Mouse (Mus musculus) neural tube, embryonic 12.5 days (tissue): ENCODE measurements around the gene Pigv. TPM values are rescaled to one million over a fixed set of nuclear protein-coding genes. Genes with fewer than 3 reads are reported as not detected.

Experiments used
- ATAC-seq: fragments of 200-750 bp; cut with Nextera tagmentation; 2 replicates; pipeline ENCODE4 v1.8.0; 2017; ENCODE audit warnings: low read depth, mild to moderate bottlenecking, moderate TSS enrichment, moderate library complexity; ENCODE audit not compliant: low FRiP score
- H3K27ac ChIP-seq: fragments of 300-500 bp; sonication (generic); 2 replicates; pipeline ENCODE4 v1.5.1; 2016
- H3K27me3 ChIP-seq: fragments of 300-500 bp; sonication (generic); replicated peaks from 2 replicates; pipeline ENCODE4 v1.6.1; 2016; ENCODE audit warnings: mild to moderate bottlenecking
- H3K36me3 ChIP-seq: fragments of 300-500 bp; sonication (generic); 2 replicates; pipeline ENCODE4 v1.6.1; 2016; ENCODE audit warnings: mild to moderate bottlenecking
- H3K4me1 ChIP-seq: fragments of 300-500 bp; sonication (generic); 2 replicates; pipeline ENCODE4 v1.6.1; 2016
- H3K4me2 ChIP-seq: fragments of 300-500 bp; sonication (generic); replicated peaks from 2 replicates; pipeline ENCODE4 v1.6.1; 2016; ENCODE audit warnings: mild to moderate bottlenecking
- H3K4me3 ChIP-seq: fragments of 300-500 bp; sonication (generic); 2 replicates; pipeline ENCODE4 v1.5.1; 2016
- H3K9ac ChIP-seq: fragments of 300-500 bp; sonication (generic); 2 replicates; pipeline ENCODE4 v1.6.1; 2016; ENCODE audit warnings: mild to moderate bottlenecking
- H3K9me3 ChIP-seq: fragments of 300-500 bp; sonication (generic); 2 replicates; pipeline ENCODE4 v1.6.1; 2016; ENCODE audit warnings: mild to moderate bottlenecking
- WGBS: fragments of 180-500 bp; shearing (Covaris S2); methylation state at CpG from one replicate; pipeline ENCODE4 v1.1.7; 2016; 5-methylcytosine and 5-hydroxymethylcytosine counted together
- polyA plus RNA-seq: library from polyadenylated mRNA; unstranded; fragments of >200 nt; fragmentation: Nextera tagmentation; extraction: Ambion mirVana; gene quantifications from 2 replicates; pipeline ENCODE4 v1.2.1, GENCODE M21; 2016

The Pigv gene
- 16.4 and 16.9 TPM in 2 replicates for polyA plus RNA-seq

GRCm38 (mm10) chr4:133671881-133672844, at the start of gene Pigv:
Gene Pigv, minus strand, starts transcription at chr4:133672647.
- H3K9ac ChIP-seq, result peak within 1 kb of the TSS; percentile 82
- under 1% methylated on average over 75 of the region's 76 CpGs for WGBS

GRCm38 (mm10) chr4:133719791-133720190, 47.3 kb upstream of the Pigv start:
- no peak overlapping the region for H3K9ac ChIP-seq
- no peaks in the 10 kb centered on the region for H3K9me3 ChIP-seq
- no peaks in the 10 kb centered on the region for H3K4me1 ChIP-seq
- no peak overlapping the region for H3K27ac ChIP-seq
- WGBS, result 92% methylated on average over 3 of the region's 3 CpGs
- H3K27me3 ChIP-seq, result no peaks in the 10 kb centered on the region
- H3K36me3 ChIP-seq, result peaks cover 81% of the 10 kb centered on the region
- no peak overlapping the region for H3K4me3 ChIP-seq
- no peak overlapping the region for H3K4me2 ChIP-seq
- ATAC-seq, result no peak

More at GRCm38 (mm10) chr4:133671881-133672844, at the start of gene Pigv:
- H3K27ac ChIP-seq, result peak within 1 kb of the TSS; percentile 89
- H3K27me3 ChIP-seq, result no peaks in the 10 kb centered on the region
- H3K9me3 ChIP-seq, result no peaks in the 10 kb centered on the region
- peak; percentile 89 for ATAC-seq
- H3K36me3 ChIP-seq, result no peaks in the 10 kb centered on the region; the same call in 1 of the 2 replicates
- H3K4me1 ChIP-seq, result peaks cover 54% of the 10 kb centered on the region
- H3K4me2 ChIP-seq, result peak within 1 kb of the TSS; percentile 65
- peak within 1 kb of the TSS; percentile 77 for H3K4me3 ChIP-seq

GRCm38 (mm10) chr4:133712755-133713154, 40.3 kb upstream of the Pigv start:
- H3K4me1 ChIP-seq, result peaks cover 7% of the 10 kb centered on the region
- H3K36me3 ChIP-seq, result peaks cover 55% of the 10 kb centered on the region
- H3K4me3 ChIP-seq, result no peak overlapping the region
- no peaks in the 10 kb centered on the region for H3K27me3 ChIP-seq
- H3K4me2 ChIP-seq, result no peak overlapping the region
- no peak for ATAC-seq
- no peak overlapping the region for H3K27ac ChIP-seq
- no peak overlapping the region for H3K9ac ChIP-seq
- no peaks in the 10 kb centered on the region for H3K9me3 ChIP-seq
- 91% methylated on average over 5 of the region's 5 CpGs for WGBS

GRCm38 (mm10) chr4:133711307-133712076, 39.0 kb upstream of the Pigv start:
- Histone ChIP-seq H3K36me3 (peaks cover 54% of the 10 kb centered on the region), H3K4me3 (no peak overlapping the region)

DNA sequence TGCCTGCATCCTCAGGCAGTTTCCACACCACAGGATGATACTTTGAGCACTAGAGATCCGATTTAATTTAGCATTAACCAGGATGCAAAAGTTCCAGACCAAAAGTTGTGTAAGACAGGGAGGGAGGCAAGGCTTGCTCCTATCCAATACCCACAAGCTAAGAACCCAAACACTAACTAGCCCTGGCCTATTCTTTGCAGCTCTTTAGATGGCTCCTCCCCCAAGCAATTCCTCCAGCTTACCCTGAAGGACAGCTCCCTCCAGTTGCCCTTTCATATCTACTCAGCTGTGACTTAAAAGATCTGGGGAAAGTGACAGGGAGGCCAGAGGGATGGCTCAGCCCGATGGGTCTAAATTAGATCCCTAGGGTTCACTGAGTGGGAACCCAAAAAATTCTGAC, 36.9 kb upstream of the Pigv start:
- WGBS, result 54% methylated on average over 2 of the region's 2 CpGs
- Histone ChIP-seq H3K27ac (no peak overlapping the region), H3K36me3 (peaks cover 60% of the 10 kb centered on the region), H3K27me3 (no peaks in the 10 kb centered on the region), H3K4me1 (peaks cover 7% of the 10 kb centered on the region), H3K9ac (no peak overlapping the region), H3K9me3 (no peaks in the 10 kb centered on the region), H3K4me2 (no peak overlapping the region), H3K4me3 (no peak overlapping the region)
- no peak for ATAC-seq

More at GRCm38 (mm10) chr4:133711307-133712076, 39.0 kb upstream of the Pigv start:
- Histone ChIP-seq H3K9ac (no peak overlapping the region), H3K27me3 (no peaks in the 10 kb centered on the region), H3K27ac (no peak overlapping the region), H3K4me1 (peaks cover 7% of the 10 kb centered on the region), H3K4me2 (no peak overlapping the region), H3K9me3 (no peaks in the 10 kb centered on the region)
- ATAC-seq, result no peak
- 89% methylated on average over 6 of the region's 6 CpGs for WGBS

- Histone ChIP-seq H3K27me3 (no peaks in the 10 kb centered on the region), H3K9ac (no peak overlapping the region), H3K27ac (no peak overlapping the region), H3K4me1 (peaks cover 7% of the 10 kb centered on the region), H3K4me3 (no peak overlapping the region), H3K36me3 (peaks cover 54% of the 10 kb centered on the region), H3K4me2 (no peak overlapping the region), H3K9me3 (no peaks in the 10 kb centered on the region)
- ATAC-seq, result no peak
- 46% methylated on average over 1 of the region's 1 CpGs for WGBS
Observed at GRCm38 (mm10) chr4:133707464-133707863, 35.0 kb upstream of the Pigv start.

- ATAC-seq, result no peak
- H3K4me3 ChIP-seq, result no peak overlapping the region
- peaks cover 7% of the 10 kb centered on the region for H3K4me1 ChIP-seq
- 69% methylated on average over 8 of the region's 8 CpGs for WGBS
- H3K9me3 ChIP-seq, result no peaks in the 10 kb centered on the region
- H3K36me3 ChIP-seq, result peaks cover 55% of the 10 kb centered on the region
- H3K27me3 ChIP-seq, result no peaks in the 10 kb centered on the region
- no peak overlapping the region for H3K27ac ChIP-seq
- H3K4me2 ChIP-seq, result no peak overlapping the region
- H3K9ac ChIP-seq, result no peak overlapping the region
Observed at GRCm38 (mm10) chr4:133706956-133707355, 34.5 kb upstream of the Pigv start.

DNA sequence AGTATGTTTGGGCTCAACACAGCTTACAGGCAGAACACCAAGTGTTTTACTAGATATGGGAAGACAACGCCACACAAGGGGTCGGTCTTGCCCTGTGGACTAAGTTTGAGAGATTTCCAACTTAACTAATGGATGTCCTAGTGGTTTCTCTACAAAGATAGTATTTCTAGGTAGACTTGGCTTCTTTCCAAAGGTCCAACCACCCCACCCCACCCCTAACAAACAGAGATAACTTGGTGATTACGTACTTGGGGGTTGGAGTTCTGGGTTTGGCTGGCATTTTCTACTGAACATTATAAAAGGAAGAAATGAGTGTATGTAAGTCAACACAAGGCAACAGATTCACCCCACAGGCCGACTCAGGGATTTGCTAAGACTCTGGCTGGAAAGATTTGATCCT, 32.6 kb upstream of the Pigv start:
- 95% methylated on average over 4 of the region's 4 CpGs for WGBS
- no peak overlapping the region for H3K4me2 ChIP-seq
- peaks cover 60% of the 10 kb centered on the region for H3K36me3 ChIP-seq
- no peaks in the 10 kb centered on the region for H3K9me3 ChIP-seq
- no peak for ATAC-seq
- H3K27ac ChIP-seq, result no peak overlapping the region
- H3K9ac ChIP-seq, result no peak overlapping the region
- peaks cover 7% of the 10 kb centered on the region for H3K4me1 ChIP-seq
- no peaks in the 10 kb centered on the region for H3K27me3 ChIP-seq
- no peak overlapping the region for H3K4me3 ChIP-seq

DNA sequence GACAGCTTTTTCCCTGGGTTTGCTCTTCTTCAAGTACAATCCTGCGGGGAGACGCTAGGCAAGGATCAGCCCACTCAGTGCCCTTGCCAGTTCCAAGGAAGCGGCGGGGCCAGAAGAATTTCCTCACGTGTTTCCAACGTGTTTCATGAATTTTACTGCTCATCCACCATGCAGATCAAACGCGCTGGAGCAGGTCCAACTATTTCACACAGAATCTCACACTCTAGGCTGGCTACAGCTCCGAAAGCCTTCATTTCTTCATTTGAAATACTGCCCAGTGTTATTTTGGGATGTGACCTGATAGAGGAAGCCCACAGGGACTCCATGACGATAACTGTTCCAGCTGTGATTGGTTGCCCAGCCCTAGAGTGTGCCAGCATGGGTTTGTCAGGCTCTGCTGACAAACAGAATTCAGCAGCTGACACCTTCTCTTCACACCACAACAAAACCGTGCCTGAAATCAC, 28.5 kb upstream of the Pigv start:
- no peaks in the 10 kb centered on the region for H3K27me3 ChIP-seq
- WGBS, result 86% methylated on average over 11 of the region's 11 CpGs
- no peak overlapping the region for H3K4me3 ChIP-seq
- H3K27ac ChIP-seq, result no peak overlapping the region
- no peaks in the 10 kb centered on the region for H3K9me3 ChIP-seq
- H3K4me1 ChIP-seq, result no peaks in the 10 kb centered on the region; the same call in 1 of the 2 replicates
- peaks cover 54% of the 10 kb centered on the region for H3K36me3 ChIP-seq
- no peak for ATAC-seq
- H3K4me2 ChIP-seq, result no peak overlapping the region
- no peak overlapping the region for H3K9ac ChIP-seq

GRCm38 (mm10) chr4:133695363-133695762, 22.9 kb upstream of the Pigv start:
- H3K9me3 ChIP-seq, result no peaks in the 10 kb centered on the region
- no peaks in the 10 kb centered on the region for H3K27me3 ChIP-seq
- 90% methylated on average over 3 of the region's 3 CpGs for WGBS
- H3K36me3 ChIP-seq, result peaks cover 71% of the 10 kb centered on the region
- no peak for ATAC-seq
- no peak overlapping the region for H3K4me2 ChIP-seq
- no peak overlapping the region for H3K9ac ChIP-seq
- no peak overlapping the region for H3K27ac ChIP-seq
- H3K4me1 ChIP-seq, result peaks cover 7% of the 10 kb centered on the region; the same call in 1 of the 2 replicates
- H3K4me3 ChIP-seq, result no peak overlapping the region

- Histone ChIP-seq H3K9ac (no peak overlapping the region), H3K27me3 (no peaks in the 10 kb centered on the region), H3K4me2 (no peak overlapping the region), H3K9me3 (no peaks in the 10 kb centered on the region), H3K4me1 (peaks cover 13% of the 10 kb centered on the region; the same call in 1 of the 2 replicates), H3K27ac (no peak overlapping the region), H3K4me3 (no peak overlapping the region), H3K36me3 (peaks cover 100% of the 10 kb centered on the region)
- WGBS, result 41% methylated on average over 5 of the region's 5 CpGs
- no peak for ATAC-seq
Observed at GRCm38 (mm10) chr4:133690252-133690651, 17.8 kb upstream of the Pigv start.
